Mouse (Mus musculus) macrophage (primary cell): ENCODE measurements around the gene Gm44965. TPM values are rescaled to one million over a fixed set of nuclear protein-coding genes. Genes with fewer than 3 reads are reported as not detected.
"Not testable (repeated sequence)": the region's sequence is repeated elsewhere in the genome, so short reads cannot be mapped to it uniquely, and the experiment has no call there.

Experiments used
- H3K27ac ChIP-seq: fragments of 350-480 bp; formaldehyde crosslinking; 2 replicates; pipeline ENCODE4 v1.9.0; 2021
- H3K36me3 ChIP-seq: fragments of 350-480 bp; formaldehyde crosslinking; 2 replicates; pipeline ENCODE4 v1.9.0; 2021; ENCODE audit errors: inconsistent target
- H3K4me3 ChIP-seq: fragments of 350-480 bp; formaldehyde crosslinking; 2 replicates; pipeline ENCODE4 v1.9.0; 2021; ENCODE audit errors: inconsistent target
- H3K79me2 ChIP-seq: fragments of 350-480 bp; formaldehyde crosslinking; 2 replicates; pipeline ENCODE4 v1.9.0; 2021; ENCODE audit errors: inconsistent target
- WGBS: methylation state at CpG from one replicate; pipeline ENCODE4 v1.1.7; 2026; ENCODE audit warnings: inconsistent platforms; ENCODE audit not compliant: missing documents; 5-methylcytosine and 5-hydroxymethylcytosine counted together
- polyA plus RNA-seq: library from polyadenylated mRNA; stranded (reverse); fragments of 250-400 nt; gene quantifications from 3 replicates; pipeline ENCODE4 v1.2.4, GENCODE M21; 2018; ENCODE audit warnings: inconsistent platforms

Gm44965 gene
- polyA plus RNA-seq, 1 experiment from 2014 or later, result not detected

DNA sequence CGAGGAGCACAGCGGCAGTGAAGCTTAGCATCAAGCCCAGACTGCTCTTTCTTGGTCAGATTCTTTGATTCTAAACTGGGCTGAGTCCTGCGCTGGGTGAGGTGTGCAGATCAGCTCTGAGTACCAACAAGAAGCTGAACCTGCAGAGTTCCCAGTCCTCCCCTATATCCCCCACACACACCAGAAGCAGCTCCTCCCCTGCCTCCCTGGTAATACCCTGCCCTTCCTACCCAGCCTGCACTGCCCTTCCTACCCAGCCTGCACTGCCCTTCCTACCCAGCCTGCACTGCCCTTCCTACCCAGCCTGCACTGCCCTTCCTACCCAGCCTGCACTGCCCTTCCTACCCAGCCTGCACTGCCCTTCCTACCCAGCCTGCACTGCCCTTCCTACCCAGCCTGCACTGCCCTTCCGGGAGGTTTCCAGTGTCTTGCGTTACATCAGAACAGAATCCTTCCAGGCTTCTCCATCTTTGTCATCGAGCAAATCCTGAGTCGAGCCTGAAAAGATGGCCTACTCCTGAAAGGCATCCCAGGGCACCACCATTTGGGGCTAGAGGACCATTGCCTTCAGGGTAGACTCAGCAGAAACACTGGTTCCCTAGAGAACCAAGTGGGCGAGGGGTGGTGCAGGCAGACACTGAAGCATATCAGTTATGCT is 28.6 kb downstream of the Gm44965 start:
- H3K27ac ChIP-seq, H3K36me3 ChIP-seq, H3K79me2 ChIP-seq, H3K4me3 ChIP-seq: not testable (repeated sequence)
- WGBS, result 87% methylated on average over 7 of the region's 8 CpGs

DNA sequence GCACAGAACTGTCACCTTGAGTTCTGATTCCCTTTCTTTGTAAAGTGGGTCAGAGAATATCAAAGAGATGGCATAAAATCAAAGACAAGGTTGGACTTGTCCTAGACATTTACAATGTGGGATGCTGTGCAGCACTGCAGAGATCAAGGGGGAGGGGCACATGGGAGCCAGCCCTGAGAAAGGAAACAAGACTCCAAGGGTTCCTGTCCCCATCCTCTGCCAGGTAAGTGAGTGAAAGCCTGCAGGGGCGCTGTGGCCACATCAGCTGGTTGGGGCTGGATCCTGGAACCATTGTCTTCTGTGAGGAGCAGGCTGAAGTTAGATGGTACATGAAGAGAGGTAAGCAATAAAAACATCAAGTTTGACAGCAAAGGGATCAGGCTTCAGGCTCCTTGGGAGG is 29.7 kb downstream of the Gm44965 start:
- no peaks in the 10 kb centered on the region for H3K79me2 ChIP-seq
- H3K4me3 ChIP-seq, result no peak overlapping the region
- WGBS, result 75% methylated on average over 1 of the region's 1 CpGs
- no peak overlapping the region for H3K27ac ChIP-seq
- H3K36me3 ChIP-seq, result no peaks in the 10 kb centered on the region

DNA sequence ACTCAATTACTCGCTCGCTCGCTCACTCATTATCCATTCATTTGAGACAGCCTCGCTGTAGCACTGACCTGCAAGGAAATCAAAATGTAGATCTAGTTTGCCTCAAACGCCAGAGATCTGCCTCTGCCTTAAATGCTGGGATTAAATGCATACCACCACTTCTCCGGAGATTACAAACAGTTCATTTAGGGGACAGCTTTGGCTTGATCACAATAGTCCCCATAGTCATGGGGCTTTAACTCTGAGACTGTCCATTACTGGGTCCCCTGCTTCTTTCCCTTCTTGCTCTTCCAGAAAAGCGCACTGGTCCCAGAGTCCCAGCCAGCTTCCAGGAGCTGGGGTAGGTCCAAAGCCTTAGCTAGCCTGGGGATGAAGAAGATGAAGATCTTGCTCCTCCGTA is 32.7 kb downstream of the Gm44965 start, which contains the start of gene AI854703:
Gene AI854703 (plus strand): TSS at position 301 of the 400 bp plus-strand sequence.
- H3K36me3 ChIP-seq, result no peaks in the 10 kb centered on the region
- WGBS, result 91% methylated on average over 8 of the region's 8 CpGs
- no peaks in the 10 kb centered on the region for H3K79me2 ChIP-seq
- H3K4me3 ChIP-seq, result no peak within 1 kb of the TSS
- no peak within 1 kb of the TSS for H3K27ac ChIP-seq

DNA sequence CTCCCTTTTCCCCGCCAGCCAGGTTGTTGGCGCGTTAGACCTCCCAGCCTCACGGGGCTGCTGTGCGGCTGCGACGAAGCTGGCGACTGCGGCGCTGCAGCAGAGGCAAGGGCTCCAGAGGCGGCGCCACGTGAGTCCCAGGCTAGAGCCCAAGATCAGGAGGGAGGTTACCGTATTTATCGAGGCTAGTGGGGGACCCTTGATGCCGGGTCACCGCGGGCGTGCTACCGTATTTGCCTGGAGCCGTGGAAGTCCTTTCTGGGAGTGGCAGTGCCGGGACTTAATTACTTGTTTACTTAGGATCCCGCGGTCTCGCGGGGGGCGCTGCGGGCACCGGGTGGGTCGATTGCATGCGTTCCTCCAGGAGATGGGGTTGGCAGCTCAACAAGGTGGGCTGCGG is 33.2 kb downstream of the Gm44965 start:
- WGBS, result under 1% methylated on average over 32 of the region's 32 CpGs
- H3K4me3 ChIP-seq, result no peak overlapping the region
- no peak overlapping the region for H3K27ac ChIP-seq
- no peaks in the 10 kb centered on the region for H3K79me2 ChIP-seq
- no peaks in the 10 kb centered on the region for H3K36me3 ChIP-seq

DNA sequence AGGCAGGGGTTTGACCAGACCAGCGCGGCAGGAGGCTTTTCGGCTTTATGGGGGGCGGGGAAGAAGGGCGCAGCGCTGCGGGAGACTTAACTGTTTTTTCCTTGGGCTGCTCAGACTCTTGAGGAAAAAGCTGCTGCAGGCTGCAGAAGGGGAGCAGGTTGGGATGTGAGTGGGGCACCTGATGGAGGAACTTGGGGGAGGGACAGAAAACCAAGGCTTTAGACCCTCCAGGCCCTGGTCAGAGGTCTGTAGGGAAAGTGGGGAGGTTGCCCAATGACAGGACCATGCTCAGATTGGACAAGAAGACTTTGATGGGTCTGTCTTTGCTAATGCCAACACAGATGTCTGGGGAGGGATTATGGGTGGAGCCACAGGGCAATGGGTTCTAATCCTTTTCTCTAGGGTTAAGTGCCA is 33.8 kb downstream of the Gm44965 start:
- no peaks in the 10 kb centered on the region for H3K36me3 ChIP-seq
- H3K79me2 ChIP-seq, result no peaks in the 10 kb centered on the region
- WGBS, result 14% methylated on average over 7 of the region's 7 CpGs
- H3K27ac ChIP-seq, result no peak overlapping the region
- H3K4me3 ChIP-seq, result no peak overlapping the region

DNA sequence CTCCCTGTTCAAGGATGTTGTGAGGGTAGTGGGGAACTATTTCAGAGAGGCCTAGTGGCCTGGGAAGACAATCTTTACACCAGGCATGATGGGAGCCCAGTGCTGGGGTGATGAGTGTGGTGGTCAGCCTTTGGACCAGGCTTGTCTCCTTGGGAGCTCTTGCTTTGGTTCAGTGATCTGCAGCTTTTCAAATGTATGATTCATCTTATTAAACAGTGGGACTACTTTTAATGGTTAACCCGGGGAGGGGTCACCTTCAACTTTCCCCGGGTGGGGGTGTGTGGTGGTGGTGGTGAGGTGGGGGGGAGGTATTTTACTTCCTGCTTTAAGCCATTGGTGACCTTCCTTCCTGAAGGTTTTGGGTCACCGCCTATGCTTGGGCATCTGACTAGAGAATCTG is 34.6 kb downstream of the Gm44965 start:
- Histone ChIP-seq H3K27ac (no peak overlapping the region), H3K36me3 (no peaks in the 10 kb centered on the region), H3K4me3 (no peak overlapping the region), H3K79me2 (no peaks in the 10 kb centered on the region)
- WGBS, result 60% methylated on average over 3 of the region's 3 CpGs

DNA sequence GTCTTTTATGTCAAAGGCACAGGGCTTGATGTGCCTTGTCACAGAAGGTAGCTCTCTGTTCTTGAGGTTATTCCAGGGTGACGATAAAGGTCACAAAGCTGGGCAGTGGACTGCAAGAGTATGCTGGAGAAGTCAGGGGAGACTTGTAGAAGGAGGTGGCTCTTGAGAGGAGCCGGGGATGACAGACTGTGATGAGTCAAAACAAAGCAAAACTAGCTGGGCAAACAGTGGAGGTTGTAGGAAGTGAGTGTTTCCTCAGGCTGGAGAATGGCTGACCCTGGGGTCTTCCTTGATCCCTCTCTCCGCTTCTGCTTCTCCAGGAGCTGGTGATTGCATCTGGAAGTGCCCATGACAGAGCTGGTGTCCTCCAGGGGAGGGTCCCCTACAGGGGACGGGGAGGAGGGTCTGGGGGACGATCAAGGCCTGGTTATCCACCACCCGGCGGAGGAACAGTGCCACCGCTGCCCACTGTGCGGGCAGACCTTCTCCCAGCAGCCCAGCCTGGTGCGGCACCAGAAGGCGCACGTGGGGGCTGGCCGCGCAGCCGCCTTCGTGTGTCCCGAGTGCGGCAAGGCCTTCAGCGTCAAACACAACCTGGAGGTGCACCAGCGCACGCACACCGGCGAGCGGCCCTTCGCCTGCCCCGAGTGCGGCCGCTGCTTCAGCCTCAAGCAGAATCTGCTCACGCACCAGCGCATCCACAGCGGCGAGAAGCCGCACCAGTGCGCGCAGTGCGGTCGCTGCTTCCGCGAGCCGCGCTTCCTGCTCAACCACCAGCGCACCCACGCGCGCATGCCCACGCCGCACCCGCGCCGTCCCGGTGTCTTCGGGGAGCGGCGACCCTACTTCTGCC is 35.3 kb downstream of the Gm44965 start:
- no peaks in the 10 kb centered on the region for H3K79me2 ChIP-seq
- H3K27ac ChIP-seq, result no peak overlapping the region
- H3K4me3 ChIP-seq, result no peak overlapping the region
- H3K36me3 ChIP-seq, result no peaks in the 10 kb centered on the region
- 8% methylated on average over 54 of the region's 54 CpGs for WGBS

DNA sequence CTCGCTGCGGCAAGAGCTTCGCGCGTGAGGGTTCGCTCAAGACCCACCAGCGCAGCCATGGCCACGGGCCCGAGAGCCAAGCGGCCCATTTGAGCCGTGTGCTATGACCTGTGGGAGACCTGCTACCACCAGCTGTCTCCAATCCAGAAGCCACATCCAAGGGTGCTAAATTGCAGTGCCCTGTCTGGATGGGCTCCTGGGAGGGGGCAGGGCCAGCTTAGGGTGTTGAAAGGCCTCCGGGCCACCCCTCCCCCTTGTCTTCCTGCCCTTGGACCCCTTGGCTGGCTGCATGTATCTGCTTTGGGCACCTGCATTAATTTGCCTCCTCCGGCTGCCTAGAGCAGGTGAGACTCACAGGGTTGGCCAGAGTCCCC is 35.9 kb downstream of the Gm44965 start:
- no peak overlapping the region for H3K27ac ChIP-seq
- no peaks in the 10 kb centered on the region for H3K79me2 ChIP-seq
- H3K4me3 ChIP-seq, result no peak overlapping the region
- H3K36me3 ChIP-seq, result no peaks in the 10 kb centered on the region
- WGBS, result 19% methylated on average over 13 of the region's 13 CpGs

DNA sequence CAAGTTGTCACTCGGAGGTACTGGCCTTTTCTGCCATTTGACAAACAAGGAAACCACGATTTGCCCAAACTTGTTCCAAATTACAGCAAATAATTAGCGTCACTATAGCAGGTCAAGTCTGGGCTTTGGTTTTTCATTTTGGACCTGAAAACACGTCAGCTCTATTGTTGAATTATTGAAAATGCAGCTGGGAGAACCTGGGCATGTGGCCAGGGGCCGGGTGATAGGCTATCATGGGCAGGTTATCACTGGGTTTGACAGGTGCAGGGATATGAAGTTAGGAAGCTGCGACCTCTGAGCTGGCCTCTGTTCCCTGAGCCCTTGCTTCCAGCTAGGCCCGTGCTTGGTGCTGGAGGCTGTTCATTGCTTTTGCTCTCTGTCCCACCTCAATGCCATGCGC is 37.1 kb downstream of the Gm44965 start:
- H3K79me2 ChIP-seq, result no peaks in the 10 kb centered on the region
- H3K36me3 ChIP-seq, result no peaks in the 10 kb centered on the region
- 93% methylated on average over 8 of the region's 8 CpGs for WGBS

DNA sequence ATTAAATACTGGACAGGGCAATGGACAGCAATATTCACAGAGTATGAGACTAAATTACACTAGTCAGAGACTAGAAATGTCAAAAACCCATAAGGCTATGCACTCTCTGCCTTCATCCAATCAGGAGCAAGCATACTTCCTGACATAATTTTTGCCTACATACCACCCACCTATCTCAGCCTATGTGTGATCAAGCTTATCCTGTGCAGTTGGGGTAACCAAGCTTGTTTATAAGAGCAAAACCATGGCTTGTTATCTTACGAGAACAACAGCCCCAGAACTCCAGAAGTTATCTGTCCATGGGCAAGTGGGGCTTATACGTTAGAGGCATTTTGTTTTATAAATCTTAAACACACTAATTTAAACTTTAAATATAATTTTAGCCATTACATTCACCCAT is 41.4 kb downstream of the Gm44965 start:
- Histone ChIP-seq H3K4me3 (no peak overlapping the region), H3K36me3 (no peaks in the 10 kb centered on the region), H3K27ac (no peak overlapping the region), H3K79me2 (no peaks in the 10 kb centered on the region)
- 92% methylated on average over 2 of the region's 2 CpGs for WGBS

More for the DNA sequence above, 37.1 kb downstream of the Gm44965 start:
- no peak overlapping the region for H3K27ac ChIP-seq
- H3K4me3 ChIP-seq, result no peak overlapping the region

DNA sequence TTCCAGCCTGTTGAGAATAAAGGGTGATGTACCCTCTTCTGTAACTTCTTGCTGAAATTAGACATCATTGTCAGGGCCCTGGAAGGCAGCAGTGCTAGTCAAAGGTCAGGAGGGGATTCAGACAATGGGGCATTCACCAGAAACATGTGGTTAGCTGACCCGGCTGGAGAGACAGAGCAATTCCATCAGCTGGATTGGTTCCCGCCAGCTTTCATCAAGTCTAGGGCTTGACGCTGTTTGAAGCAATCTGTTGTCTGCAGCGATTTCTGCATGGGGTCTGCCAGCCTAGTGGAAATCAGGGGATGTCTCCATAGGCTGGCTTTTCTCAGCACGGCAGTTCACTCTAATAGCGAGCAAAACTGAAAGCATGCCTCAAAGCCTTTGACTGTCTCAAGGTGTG is 42.8 kb downstream of the Gm44965 start:
- H3K4me3 ChIP-seq, result no peak overlapping the region
- 92% methylated on average over 6 of the region's 6 CpGs for WGBS
- H3K36me3 ChIP-seq, result no peaks in the 10 kb centered on the region
- H3K79me2 ChIP-seq, result no peaks in the 10 kb centered on the region
- H3K27ac ChIP-seq, result no peak overlapping the region

DNA sequence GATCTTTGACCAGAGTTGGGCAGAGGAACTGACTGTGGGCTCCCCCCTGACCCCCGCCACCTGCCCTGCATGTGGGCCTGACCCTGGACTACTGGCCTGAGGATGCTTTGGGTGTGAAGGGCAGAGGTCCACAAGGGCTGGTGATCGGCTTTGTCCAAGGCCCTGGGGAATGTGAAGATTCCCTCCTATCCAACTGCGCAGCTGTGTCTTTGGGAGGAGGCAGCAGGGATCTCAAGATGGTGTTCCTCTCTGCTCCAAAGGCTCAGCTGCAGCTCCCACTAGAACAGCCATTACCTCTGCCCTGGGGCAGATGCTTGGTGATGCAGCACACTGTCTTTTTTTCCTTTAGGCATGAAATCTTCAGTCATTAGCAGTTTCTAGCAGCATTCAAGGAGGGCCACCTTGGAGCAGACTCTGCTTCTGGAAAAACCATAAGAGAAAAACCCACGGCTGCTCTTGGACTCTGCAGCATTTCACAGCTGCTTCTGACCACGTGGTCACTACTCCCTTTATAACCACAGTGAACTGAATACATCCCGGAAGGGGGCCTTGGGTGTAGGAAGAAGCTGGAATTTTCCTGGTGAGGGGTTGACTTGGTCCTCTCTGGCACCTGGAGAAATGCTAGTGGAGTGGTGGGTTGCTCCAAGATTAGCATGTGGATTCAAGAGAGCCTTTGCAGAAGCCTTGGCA is 44.2 kb downstream of the Gm44965 start:
- no peak overlapping the region for H3K4me3 ChIP-seq
- 75% methylated on average over 6 of the region's 6 CpGs for WGBS
- no peaks in the 10 kb centered on the region for H3K79me2 ChIP-seq
- H3K27ac ChIP-seq, result no peak overlapping the region
- no peaks in the 10 kb centered on the region for H3K36me3 ChIP-seq

DNA sequence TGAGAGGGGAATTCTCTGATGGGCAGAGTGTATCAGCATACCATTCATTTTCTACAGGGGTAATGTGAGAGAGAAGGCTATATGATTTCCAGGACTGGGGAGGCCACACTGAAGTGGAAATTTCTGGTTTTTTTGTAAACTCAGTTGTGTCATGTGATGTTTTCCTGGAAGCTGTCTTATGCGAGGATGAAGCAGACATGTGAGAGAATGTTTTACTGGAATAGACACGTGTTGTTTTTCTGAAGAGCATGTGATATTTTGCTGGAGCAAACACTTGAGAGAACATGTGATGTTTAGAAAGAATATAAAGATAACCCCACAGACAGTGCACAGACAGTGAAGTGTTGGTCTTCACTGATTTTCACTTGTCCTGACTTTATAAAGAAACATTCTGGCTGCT is 44.8 kb downstream of the Gm44965 start:
- no peaks in the 10 kb centered on the region for H3K79me2 ChIP-seq
- no peaks in the 10 kb centered on the region for H3K36me3 ChIP-seq
- no peak overlapping the region for H3K4me3 ChIP-seq
- no peak overlapping the region for H3K27ac ChIP-seq
- 89% methylated on average over 2 of the region's 2 CpGs for WGBS

DNA sequence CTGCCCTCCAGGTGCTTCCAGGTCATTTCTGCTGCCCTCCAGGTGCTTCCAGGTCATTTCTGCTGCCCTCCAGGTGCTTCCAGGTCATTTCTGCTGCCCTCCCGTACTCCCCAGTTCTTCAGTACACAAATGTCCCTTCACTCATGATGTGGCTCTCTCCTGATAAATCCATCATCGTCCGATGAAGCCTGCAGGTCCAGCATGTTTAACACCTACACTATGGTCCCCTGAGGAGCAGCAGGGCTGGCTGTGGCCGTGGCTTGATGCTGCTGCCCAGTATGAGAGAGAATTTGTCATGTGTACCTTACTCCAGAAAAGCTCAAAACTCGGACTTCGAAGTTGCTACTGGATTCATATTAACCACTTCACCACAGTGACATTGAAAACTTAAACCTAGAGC is 47.6 kb downstream of the Gm44965 start:
- H3K36me3 ChIP-seq, result no peaks in the 10 kb centered on the region
- no peak overlapping the region for H3K4me3 ChIP-seq
- no peaks in the 10 kb centered on the region for H3K79me2 ChIP-seq
- no peak overlapping the region for H3K27ac ChIP-seq
- WGBS, result 84% methylated on average over 6 of the region's 6 CpGs

DNA sequence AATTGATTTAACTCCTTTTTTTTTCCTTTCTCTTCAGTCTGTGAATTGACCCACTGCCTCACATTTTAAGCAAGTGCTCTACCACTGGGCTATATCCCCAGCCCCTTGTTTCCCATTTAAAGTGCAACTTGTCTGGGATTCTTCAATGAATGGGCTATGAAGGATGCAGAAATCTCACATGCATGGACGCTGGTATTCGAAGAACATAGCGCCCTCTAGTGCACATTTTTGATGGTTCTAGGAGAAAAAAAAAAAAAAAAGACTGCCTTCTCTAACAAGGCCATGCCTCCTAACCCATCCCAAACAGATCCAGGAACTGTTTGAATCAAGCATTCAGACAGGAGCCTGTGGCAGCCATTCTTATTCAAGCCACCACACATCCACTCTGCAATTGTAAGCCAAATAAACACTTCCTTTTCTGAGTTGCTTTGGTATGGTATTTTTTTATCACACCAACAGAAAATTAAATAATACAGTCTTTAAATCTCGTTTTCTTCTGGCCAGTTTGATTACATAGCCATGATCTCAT is 49.1 kb downstream of the Gm44965 start:
- H3K79me2 ChIP-seq, result no peaks in the 10 kb centered on the region
- WGBS, result 11% methylated on average over 4 of the region's 4 CpGs
- no peaks in the 10 kb centered on the region for H3K36me3 ChIP-seq
- H3K27ac ChIP-seq, result no peak overlapping the region
- H3K4me3 ChIP-seq, result no peak overlapping the region
